Mouse (Mus musculus): ENCODE measurements around the gene Xrn1. TPM values are rescaled to one million over a fixed set of nuclear protein-coding genes. Genes with fewer than 3 reads are reported as not detected.

The Xrn1 gene
- polyA plus RNA-seq, 1 experiment from 2014 or later = 29.2 TPM

DNA sequence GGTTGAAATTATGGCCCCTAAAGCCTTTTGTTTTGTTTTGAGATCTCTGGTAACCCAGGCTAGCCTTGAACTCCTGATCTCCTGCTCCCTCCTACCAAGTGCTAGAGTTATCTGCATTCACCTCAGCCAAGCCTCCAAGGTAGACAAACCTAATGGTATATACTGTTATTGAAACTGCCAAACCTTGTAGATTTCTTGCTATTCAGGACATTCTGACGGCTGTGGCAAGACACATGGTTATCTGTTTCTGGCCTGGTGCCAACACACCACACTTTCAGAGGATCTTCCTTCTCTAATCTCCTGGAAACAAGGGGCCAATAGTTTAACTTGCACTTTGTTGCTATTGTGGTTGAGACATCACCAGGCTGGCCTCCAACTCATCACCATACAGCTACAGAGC is 140.6 kb downstream of the Xrn1 start:
- Histone ChIP-seq H3K4me2 (replicated peaks; ENCODE audit: low read depth, low read length) (no peak overlapping the region), H3K9ac (ENCODE audit: low read depth, low read length) (no peak overlapping the region), H3K27ac (ENCODE audit: low read depth, low read length) (no peak overlapping the region), H3K36me3 (ENCODE audit: control insufficient read depth, insufficient read depth, low read length) (no peaks in the 10 kb centered on the region), H3K9me3 (ENCODE audit: control insufficient read depth, low read length) (peaks cover 23% of the 10 kb centered on the region), H3K4me1 (ENCODE audit: control insufficient read depth, insufficient read depth, low read length) (no peaks in the 10 kb centered on the region), H3K4me3 (ENCODE audit: low read length) (no peak overlapping the region), H3K27me3 (ENCODE audit: control insufficient read depth, insufficient read depth, low read length) (no peaks in the 10 kb centered on the region)
- WGBS = 82% methylated on average over 1 of the region's 1 CpGs
- ATAC-seq (ENCODE audit: low FRiP score, low TSS enrichment) = no peak

DNA sequence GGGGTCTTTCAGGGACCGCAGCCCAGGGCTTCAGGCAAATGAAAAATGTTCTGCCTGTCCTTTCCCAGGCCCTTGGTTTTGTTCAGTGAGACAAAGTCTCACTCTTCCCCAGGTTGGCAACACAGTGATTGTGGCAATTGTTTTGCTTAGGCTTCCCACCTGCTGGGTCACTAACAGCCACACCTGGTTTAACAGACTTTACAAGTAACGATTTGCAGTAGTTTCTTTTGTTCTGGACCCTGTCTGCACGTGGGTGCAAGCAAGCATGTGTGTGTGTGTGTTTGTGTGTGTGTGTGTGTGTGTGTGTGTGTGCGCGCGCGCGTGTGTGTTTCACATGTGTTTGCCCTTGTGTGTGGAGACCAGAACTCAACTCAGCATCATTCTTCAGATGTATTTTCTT is 148.3 kb downstream of the Xrn1 start:
- H3K36me3 ChIP-seq (ENCODE audit: control insufficient read depth, insufficient read depth, low read length) = no peaks in the 10 kb centered on the region
- no peak for ATAC-seq (ENCODE audit: low FRiP score, low TSS enrichment)
- WGBS = 91% methylated on average over 8 of the region's 8 CpGs

More for the DNA sequence above, 148.3 kb downstream of the Xrn1 start:
- H3K27ac ChIP-seq (ENCODE audit: low read depth, low read length) = no peak overlapping the region
- H3K9ac ChIP-seq (ENCODE audit: low read depth, low read length) = no peak overlapping the region
- H3K4me1 ChIP-seq (ENCODE audit: control insufficient read depth, insufficient read depth, low read length) = no peaks in the 10 kb centered on the region
- H3K4me3 ChIP-seq (ENCODE audit: low read length) = no peak overlapping the region
- no peaks in the 10 kb centered on the region for H3K27me3 ChIP-seq (ENCODE audit: control insufficient read depth, insufficient read depth, low read length)
- H3K9me3 ChIP-seq (ENCODE audit: control insufficient read depth, low read length) = peaks cover 19% of the 10 kb centered on the region
- no peak overlapping the region for H3K4me2 ChIP-seq (replicated peaks; ENCODE audit: low read depth, low read length)

Other genes starting within 250 kb of the Xrn1 start
- 3.4 and 4.8 TPM in 2 replicates for gene Trpc1, start 204.4 kb upstream of the Xrn1 start, polyA plus RNA-seq (2014; fragmentation: Nextera tagmentation; extraction: Ambion mirVana)
- gene Pls1, start 109.4 kb upstream of the Xrn1 start, polyA plus RNA-seq (2014; fragmentation: Nextera tagmentation; extraction: Ambion mirVana) = 9.2 and 14.1 TPM in 2 replicates
- 18.1 and 27.7 TPM in 2 replicates for gene Atr, start 97.2 kb upstream of the Xrn1 start, polyA plus RNA-seq (2014; fragmentation: Nextera tagmentation; extraction: Ambion mirVana)
- 4.7 and 6.8 TPM in 2 replicates for gene Gk5, start 164.6 kb downstream of the Xrn1 start, polyA plus RNA-seq (2014; fragmentation: Nextera tagmentation; extraction: Ambion mirVana)
- gene Tfdp2, start 241.5 kb downstream of the Xrn1 start, polyA plus RNA-seq (2014; fragmentation: Nextera tagmentation; extraction: Ambion mirVana) = 64.5 and 65.4 TPM in 2 replicates

All from kidney, embryonic 14.5 days (tissue).